Mouse (Mus musculus) lung, postnatal 14 days (tissue): ENCODE measurements around the gene Cbwd1.
A peak's percentile ranks its signal among the peaks of the same experiment; 100 is the strongest.

Source experiments
- DNase-seq: peaks from one replicate; pipeline ENCODE4 v3.0.0; 2021

Gene Cbwd1

DNA sequence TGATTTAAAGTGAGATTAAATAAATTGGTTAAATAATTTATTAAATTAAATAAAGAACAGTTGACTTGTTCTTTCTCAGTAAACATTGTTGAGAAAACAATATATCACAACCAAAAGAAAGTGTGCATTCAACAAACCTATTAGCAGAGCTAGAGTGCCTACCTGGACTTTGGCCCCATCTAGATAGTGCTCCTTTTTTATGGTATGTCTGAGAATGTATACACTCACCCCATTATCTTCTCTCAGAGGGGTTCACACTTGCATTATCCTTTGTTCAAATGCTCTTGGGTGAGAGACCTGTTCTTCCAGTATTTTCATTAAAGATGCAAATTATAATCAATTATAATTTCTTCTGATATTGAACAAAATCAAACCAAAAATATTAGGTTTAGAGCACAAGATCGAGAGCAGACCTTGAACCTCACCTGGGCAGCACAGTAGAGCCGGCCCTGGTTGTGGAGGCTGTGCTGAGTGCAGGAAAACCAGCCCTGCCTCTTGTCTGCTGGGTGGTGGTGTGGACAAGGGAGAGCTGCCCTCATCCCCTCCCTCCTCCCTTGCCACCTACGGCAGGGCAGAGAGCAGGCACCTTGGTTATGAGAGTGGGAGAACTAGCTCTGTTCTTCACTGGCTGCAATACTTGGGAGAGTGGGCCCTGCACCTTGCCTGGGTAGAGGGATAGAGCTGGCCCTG is 11.4 kb upstream of the Cbwd1 start:
- DNase-seq, result no peak

DNA sequence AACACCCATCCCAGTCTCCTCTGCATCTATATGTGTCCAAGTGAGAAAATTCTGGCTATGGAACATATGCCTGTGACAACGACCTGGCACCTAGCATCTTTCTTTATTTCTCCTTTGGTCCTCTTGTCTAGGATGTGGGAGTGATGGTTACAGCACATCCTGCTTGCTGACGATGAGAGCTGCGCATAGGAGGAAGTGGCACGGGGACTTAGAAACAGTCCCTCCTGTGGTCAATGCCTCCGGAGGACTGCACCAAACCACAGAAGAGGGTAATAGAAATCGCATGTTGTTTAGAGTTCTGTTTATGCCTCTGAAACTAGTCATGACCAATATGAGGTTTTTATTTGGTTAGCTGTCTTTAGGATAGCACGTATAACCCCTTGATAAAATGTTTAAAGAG is 9.9 kb upstream of the Cbwd1 start:
- DNase-seq, result no peak

DNA sequence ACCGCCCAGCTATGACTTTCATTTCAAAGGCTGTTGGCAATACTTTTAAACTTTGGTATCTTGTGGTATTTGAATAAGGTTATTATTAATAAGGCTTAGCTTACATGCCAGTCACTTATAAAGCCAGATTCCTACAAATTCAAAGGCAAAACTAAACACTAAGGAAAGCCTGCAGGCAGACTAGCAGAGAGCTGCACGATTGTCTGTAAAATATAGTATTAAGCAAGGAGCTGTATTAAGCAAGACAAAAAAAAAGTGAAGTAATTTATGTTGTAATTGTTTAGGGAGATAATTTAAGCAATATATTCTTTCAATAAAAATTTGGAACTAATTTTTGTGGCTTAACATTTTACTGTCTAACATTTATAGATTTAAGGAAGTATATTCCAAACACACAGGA is 5.5 kb upstream of the Cbwd1 start:
- DNase-seq, result no peak

DNA sequence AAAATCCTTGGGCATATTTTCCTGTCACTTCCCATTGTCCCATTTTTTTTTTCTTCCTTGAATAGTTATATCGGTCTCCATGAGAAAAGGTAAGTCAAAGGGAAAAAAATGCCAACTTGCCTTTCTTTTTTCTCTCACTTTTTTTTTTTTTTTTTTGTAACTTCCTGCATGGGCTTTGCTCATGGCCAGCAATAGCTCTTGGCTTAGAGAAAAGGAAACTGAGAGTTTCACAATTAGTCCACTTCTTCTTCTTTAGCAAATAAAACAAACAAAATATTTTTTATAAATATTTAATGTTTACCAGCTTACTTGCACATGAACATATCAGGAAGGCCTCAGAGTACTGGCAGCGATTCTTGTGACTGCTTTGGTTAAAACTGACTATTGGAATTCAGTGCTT is 4.8 kb upstream of the Cbwd1 start:
- no peak for DNase-seq

DNA sequence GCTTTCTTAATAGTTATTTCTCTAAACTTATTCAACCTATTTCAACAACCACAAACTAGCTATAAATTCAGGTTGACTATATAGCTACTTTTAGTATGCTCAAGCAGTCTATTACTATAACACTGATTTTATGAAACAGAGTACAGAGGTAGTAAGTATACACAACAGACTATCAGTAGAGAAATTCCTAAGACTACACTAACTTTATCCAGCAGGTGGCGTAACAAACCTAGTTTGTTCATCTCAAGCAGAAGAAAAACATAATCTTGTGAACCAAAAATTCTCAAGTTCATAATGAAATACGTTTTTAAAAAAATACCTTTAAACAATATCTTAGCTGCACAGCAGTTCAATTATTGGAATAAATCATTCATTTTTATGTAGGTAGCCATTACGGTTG is 2.9 kb downstream of the Cbwd1 start:
- DNase-seq, result peak; percentile 45

DNA sequence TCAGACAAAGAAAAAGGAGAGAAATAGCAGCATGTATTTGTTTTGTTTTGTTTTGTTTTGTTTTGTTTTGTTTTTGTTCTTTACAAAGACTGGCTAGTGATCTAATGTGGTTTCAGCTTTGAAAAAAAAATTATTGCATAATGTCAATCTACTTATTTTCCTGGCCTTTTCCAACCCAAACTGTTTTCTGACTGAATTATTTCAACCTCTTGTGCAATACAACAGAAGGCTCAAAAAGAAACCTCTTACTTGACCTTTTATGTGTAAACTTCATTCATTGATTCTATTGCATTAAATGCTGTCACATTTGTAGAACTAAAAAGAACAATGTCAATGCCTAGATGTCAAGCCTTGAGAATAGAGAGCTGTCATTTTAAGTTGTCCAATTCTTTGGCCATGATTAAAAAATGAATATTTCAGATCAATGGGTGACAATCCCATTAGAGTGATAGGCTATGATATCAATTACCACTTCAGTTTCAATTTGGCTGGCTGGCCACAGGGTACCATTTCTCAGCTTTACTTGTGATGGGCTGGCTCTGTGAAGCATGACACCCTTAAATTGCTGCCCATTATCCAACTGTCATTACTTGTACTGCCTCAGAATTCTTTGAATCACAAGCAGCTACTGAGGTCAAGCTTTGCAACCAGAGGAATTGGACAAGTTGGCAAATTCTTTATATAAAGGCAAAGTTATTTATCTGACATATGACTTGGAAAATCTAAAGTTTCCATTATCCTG is 15.7 kb downstream of the Cbwd1 start:
- DNase-seq, result no peak

DNA sequence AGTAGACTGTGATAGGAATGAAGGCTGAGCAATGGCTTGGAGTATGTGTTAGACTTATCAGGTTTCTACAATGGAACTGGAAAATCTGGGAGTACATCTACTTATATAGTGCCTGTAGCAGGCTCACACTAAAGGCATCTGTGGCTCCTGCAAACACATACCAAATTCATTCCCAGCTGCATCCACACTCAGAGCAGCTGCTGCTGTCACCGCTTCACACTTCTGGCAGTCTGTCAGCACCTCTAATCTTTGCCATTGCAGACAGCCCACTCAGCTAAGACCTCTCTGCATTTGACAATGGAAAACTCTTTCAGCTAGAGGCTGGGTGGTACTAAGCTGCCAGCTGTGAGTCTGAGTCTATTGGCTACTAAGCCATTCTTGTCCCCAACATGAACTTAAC is 24.3 kb downstream of the Cbwd1 start:
- DNase-seq, result no peak

DNA sequence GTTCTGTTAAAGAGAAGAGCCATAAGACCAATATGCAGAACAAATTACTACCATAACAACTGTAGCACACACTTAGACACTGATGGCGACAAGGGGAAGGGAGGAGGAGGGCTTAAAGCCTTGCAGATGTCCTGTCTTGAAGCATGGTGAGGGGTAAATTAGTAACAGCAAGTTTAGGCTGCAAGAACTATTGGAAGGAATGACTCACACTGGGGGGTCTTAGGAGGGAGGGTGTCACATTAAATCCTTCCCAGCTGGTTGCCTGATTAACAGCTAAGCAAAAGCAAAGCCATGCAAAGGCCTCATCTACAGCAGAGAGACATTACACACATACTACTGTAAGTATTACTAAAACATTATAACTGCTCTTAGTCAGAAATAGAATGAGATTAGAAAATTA is 32.4 kb downstream of the Cbwd1 start:
- no peak for DNase-seq

DNA sequence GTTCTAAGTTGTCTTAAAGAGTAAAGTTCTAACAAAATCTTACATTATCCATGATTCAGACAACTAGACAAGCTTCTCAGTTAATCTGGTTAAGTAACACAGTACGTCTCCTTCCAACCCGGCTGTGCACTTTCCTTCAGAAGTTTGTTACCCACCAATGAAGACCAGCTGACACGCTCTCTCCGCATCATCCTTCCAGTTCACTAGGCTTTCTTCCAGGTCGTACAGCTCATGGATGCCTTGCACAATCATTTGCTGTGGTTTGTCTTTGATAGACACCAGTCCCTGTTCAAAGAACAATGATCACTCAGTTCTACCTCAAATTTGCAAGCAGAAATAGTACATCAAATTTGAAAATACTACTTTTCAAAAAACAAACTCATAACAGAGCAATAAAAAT is 40.5 kb downstream of the Cbwd1 start:
- DNase-seq, result no peak

DNA sequence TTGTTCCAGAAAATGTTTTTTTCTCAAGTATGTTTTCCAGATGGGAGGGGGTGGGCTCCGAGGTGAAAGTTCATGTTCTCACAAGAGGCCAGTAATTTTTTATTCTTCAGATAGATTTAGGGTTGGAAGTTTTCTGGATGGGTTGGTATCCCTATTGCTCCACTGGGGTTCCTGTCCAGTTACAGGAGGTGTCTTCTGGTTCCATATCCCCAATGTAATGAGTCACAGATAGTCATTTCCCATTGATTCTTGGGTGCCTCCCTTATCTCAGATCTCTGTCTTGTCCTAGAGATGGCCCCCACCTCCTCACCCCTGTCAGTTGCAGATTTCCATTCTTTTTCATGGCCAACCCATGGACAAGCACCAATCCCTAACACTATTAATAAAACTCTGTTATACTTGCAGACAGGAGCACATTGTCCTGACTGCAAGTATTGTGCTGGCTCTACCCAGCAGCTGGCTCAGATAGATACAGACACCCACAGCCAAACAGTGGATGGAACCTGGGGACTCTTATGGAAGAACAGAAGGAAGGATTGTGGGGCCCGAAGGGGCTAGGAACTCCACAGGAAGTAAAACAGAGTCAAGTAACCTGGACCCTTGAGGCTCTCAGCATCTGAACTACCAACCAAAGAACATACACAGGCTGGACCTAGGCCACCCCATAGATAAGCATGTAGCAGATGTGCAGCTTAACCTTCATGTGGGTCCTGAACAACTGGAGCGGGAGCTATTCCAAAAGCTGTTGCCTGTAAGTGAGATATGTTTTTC is 52.8 kb downstream of the Cbwd1 start:
- DNase-seq, result no peak

DNA sequence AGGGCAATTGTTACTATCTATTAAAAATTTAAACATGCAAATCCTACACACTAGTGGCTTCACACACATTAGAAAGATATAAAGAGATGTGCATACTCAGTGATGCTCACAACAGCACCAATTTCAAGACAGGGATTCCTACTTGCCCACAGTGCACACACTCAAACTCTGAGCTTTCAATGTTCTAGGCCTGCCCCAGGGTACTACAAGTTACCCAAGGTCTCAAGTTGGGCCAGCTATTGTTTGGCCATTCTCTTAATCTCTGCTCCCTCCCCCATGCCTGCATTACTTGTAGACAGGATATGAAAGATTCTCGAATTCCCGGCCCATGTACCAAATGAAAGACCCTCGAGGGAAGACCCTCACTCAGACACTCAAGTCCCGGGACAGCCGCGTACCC is 53.8 kb downstream of the Cbwd1 start:
- no peak for DNase-seq

DNA sequence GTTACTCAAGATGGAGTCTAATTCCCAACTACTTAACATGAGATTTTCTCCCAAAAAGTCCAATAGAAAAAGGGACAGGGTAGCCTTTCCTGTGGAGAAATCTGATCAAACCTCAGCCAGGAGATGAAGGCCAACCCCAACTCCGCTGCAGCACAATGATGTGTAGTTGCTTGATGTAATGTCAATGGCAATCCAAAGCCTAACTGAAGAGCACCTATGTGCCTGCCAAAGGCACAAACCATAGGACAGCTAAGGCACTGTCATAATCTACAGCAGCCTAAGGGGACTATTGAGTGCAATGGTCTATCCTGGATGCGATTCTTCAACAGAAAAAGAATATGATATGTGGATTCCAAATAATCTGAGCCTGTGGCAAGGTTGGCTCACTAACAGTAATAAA is 58.6 kb downstream of the Cbwd1 start:
- no peak for DNase-seq

DNA sequence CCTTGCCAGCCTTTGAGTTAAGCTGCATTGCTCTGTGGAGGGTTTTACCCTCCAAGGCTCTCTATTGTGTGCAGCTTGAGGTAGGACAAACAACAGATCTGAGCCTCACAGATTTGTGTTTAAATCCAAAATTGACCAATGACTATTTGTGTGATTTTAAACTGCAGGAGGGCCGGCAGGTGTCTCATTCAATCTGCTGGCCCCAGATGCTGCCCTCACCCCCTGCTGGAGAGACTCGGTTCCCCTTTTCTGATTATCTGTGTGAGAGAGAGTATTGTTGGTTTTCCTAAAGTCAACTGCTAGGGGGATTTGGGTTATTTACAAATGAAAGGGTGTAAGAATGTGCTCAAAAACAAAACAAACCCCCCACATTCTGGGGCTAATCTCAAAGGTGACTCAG is 59.2 kb downstream of the Cbwd1 start:
- no peak for DNase-seq

DNA sequence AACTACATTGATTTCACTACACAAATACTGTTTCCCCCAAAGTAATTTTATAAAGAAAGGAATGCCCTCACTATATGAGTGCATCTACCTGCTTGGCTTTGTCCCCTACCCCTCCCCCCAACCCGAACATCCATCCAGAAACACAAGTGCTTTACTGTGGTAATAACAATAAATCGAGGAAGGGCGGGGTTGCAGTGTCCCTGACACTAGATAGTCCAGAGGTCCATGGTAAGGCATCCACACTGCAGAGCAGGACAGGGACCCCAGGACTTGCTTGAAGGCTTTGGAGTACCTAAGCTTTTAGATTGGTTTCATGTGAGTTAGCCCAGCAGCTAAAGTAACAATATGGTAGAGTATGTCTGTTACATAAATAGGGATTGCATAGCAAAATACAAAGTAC is 59.7 kb downstream of the Cbwd1 start:
- no peak for DNase-seq

DNA sequence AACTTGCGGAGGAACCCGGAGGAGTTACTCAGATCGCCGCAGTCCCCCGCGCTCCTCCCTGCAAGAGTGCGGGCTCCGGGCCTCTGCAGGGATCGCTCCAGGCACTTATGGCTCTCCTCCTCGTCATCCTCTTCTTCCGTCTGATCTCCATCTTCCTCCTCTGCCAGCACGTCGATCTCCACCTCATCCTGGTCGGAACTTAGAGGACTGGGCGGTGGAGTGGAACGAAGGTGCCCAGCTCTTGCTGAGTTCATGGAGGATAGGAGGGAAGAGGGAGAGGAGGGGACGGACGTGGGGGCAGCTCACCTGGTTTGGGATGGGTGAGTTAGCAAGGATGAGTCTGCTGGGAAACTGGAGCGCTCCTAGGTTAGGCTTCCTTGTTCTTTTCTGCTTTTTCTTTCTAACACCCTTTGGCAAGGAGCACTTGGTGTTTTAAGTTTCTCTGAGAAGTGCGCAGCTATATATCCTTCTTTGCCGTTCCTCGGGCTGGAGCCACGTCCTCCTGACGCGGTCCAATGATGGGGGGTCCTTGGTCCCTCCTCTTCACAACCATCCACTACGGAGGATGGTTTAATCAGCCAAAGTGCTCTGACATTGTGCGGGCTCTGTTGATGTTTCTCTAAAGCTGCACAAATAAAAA is 60.7 kb downstream of the Cbwd1 start, which contains the start of gene Foxd4:
TSS of gene Foxd4 (minus strand) at position 617 of the 640 bp plus-strand sequence.
- DNase-seq, result no peak

DNA sequence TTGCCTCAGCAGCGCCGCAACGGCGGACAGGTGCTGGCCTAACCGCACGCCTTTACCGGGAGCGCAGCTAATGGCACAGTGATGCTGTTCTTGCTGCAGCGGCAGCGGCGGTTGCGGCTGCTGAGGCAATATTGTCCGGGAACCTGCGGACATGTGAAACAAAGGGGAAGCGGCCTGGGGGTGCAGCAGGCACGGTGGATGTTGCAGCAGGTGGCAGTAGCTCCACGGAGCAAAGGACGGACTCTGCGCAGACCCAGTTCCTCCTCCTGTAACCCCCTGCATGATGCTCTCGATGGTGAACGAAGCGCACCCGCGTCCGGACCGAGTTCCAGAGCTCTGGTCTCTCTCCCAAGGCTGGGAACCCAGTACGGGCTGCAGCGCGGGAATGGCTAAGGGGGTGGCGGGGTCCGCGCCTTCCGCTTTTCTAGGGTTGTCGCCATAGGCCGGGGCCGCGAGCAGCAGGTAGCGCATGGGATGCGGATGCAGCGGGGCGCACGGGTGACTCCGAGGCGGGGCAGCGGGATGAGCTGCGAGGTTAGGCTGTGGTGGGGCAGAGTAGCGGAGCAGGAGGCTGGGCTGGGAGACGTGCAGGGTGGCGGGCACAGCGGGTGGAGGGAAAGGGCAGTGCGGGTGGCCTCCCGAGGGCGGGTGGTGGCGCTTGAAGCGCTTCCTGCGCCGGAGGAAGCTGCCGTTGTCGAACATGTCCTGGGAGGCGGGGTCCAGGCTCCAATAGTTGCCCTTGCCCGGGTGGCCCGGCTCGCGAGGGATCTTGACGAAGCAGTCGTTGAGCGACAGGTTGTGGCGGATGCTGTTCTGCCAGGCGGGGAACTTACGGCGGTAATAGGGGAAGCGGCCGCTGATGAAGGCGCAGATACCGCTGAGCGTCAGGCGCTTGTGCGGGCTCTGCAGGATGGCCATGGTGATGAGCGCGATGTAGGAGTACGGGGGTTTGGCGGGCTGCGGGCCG is 61.5 kb downstream of the Cbwd1 start:
- DNase-seq, result no peak

DNA sequence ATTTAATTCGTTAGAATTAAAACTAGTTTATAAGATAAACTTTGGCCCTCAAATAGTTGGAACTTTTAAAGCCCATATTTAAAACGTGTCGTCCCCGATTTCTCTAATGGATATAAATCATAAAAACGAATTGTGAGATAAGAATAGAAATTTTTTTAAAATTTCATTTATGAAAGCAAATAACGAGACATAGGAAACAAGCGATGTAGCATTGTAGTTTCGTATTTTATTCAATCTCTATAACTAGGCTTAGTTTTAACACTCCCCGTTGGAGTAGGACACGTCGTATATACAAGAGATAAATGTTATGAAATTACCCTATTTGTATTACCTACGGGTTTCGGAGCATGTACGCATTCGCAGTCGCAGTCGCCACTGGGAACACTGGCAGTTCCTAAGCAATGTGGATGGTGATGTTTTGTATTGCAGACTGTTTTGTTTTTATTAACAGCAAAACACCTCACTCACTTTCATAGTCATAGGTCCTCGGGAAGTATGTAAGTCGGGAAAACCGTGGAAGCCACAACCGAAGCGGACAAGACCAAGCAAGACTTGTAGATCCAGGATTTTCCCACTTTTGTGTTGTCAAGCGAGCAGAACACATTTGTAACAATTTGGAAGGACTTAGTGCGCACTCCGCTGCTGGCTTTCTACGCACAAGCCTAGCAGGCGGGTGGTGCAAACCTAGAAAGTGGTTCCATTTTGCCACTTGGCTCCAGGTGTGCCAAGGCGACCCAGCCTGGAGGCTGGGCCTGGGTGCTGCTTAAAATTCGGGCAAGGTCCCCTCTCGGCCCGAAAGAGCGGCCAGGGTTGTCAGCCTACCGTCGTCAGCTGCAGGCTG is 62.5 kb downstream of the Cbwd1 start:
- no peak for DNase-seq

DNA sequence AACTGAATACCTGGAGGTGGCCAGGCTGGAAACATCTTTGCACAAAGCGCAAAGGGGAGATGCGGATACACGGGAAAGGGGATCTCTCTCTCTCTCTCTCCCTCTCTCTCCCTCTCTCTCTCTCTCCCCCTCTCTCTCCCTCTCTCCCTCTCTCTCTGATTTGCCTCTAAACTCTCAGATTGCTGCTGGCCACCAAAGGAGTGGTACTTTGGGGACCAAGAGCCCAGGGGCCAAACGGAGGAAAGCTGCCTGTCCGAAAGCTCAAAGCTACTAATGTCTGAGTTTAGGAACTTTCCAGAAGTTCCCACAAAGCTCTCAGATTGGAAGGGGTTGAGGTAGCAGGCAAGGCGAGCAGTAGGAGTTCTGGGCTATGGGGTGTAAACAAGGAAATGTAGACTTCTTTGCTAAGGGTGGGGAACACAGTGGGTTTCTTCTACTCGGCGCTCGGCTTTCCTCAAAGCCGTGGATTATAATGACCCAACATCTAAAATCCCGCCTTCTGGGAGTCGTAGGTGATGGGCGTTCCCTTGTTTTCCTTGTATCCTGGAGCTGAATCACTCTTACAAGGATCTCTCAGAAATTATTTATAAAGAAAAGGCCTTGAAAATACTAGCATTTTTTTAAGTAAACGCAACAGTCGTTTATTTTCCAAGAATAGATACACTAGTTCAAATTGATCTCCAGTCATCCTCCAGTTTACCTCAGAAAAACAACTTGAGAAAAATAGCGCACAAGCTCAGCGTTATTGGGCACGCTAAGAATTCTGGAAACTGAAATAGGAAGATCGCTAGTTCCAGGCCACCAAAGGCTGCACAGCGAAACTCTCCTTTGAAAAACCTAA is 63.3 kb downstream of the Cbwd1 start:
- no peak for DNase-seq

DNA sequence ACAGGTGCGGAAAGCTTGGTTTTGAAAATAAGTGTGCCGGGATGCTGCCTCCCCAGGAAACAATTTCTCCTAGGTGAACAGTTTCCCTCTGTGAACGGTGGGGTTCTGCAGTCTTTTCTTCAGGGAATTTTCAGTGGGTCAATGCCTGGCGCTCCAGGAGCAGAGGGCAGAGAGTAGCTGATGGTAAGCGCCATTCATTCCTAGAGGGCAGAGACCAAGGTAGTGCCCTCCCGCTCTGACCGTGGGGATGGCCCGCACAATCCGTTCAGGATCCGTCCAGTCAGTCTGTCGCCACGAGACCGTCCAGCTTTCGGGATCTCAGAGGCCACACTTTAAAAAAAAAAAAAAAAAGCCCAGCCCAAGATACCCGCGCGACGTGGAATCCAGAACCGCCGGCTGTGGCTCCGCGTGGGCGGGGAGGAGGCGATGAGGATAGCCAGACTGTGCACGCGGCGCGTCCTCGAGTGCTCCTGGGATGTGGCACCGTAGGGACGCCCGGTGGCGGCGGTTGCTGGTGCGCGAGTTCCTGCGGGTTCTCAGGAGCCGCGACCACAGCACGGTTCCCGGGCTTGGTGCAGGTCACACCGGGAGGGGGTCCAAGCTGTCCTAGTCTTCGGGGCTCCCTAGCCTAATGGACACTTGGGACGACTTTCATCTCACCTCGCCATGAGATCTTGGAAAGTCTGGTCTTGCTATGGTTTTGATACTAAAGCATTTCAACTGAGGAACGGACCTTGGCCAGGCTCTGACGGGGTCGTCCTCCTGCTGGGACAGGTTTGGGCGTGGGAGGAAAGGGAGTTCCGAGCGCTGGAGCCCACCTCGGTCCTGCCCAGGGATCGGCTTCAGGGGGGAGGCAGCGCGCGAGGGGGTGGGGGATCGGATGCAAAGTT is 64.2 kb downstream of the Cbwd1 start:
- DNase-seq, result no peak
